Mouse (Mus musculus): ENCODE measurements around the gene B3glct. TPM values are rescaled to one million over a fixed set of nuclear protein-coding genes. Genes with fewer than 3 reads are reported as not detected.

The B3glct gene
- polyA plus RNA-seq, 2 experiments: 2.9 to 4.1 TPM

GRCm38 (mm10) chr5:149655636-149656035, 22.4 kb upstream of the B3glct start:
- Histone ChIP-seq H3K9me3 (ENCODE audit: control insufficient read depth, low read length) (no peaks in the 10 kb centered on the region), H3K27me3 (ENCODE audit: control insufficient read depth, insufficient read depth, low read length) (no peaks in the 10 kb centered on the region), H3K4me2 (ENCODE audit: low read depth) (no peak overlapping the region), H3K4me1 (replicated peaks; ENCODE audit: control insufficient read depth in 2 of 2, insufficient read depth in 2 of 2, low read length in 1 of 2) (peaks cover under 1% of the 10 kb centered on the region in 2 experiments; a peak in 3 of 4 replicates), H3K9ac (replicated peaks) (no peak overlapping the region), H3K27ac (no peak overlapping the region), H3K4me3 (ENCODE audit: insufficient read depth in 1 of 2, low read depth in 2 of 2, low read length in 2 of 2) (no peak overlapping the region), H3K36me3 (replicated peaks; ENCODE audit: control insufficient read depth, insufficient read depth, low read depth) (no peaks in the 10 kb centered on the region)
- no peak for DNase-seq (ENCODE audit: low read depth in 3 of 3, low spot score in 3 of 3)
- WGBS (ENCODE audit: insufficient replicate concordance): 77% methylated on average over 9 of the region's 9 CpGs
- TF ChIP-seq EP300 (IDR thresholded peaks at IDR 0.05; ENCODE audit: low read depth) (no peak), CTCF (IDR thresholded peaks at IDR 0.05; ENCODE audit: low read depth) (no peak)
- no peak for ATAC-seq (ENCODE audit: insufficient read depth)

GRCm38 (mm10) chr5:149658022-149658421, 20.0 kb upstream of the B3glct start:
- peaks cover 3% of the 10 kb centered on the region; the same call in 1 of the 2 replicates for H3K9me3 ChIP-seq (ENCODE audit: control insufficient read depth, low read length)
- TF ChIP-seq EP300 (IDR thresholded peaks at IDR 0.05; ENCODE audit: low read depth) (no peak), CTCF (IDR thresholded peaks at IDR 0.05; ENCODE audit: low read depth) (peak; percentile 10; the same call in 1 of the 2 replicates)
- H3K27ac ChIP-seq: no peak overlapping the region
- no peak overlapping the region for H3K9ac ChIP-seq (replicated peaks)
- H3K4me3 ChIP-seq (ENCODE audit: insufficient read depth in 1 of 2, low read depth in 2 of 2, low read length in 2 of 2): no peak overlapping the region
- H3K27me3 ChIP-seq (ENCODE audit: control insufficient read depth, insufficient read depth, low read length): no peaks in the 10 kb centered on the region
- no peaks in the 10 kb centered on the region for H3K36me3 ChIP-seq (replicated peaks; ENCODE audit: control insufficient read depth, insufficient read depth, low read depth)
- ATAC-seq (ENCODE audit: insufficient read depth) (no peak), DNase-seq (ENCODE audit: low read depth in 3 of 3, low spot score in 3 of 3) (no peak)
- H3K4me2 ChIP-seq (ENCODE audit: low read depth): no peak overlapping the region
- no peaks in the 10 kb centered on the region for H3K4me1 ChIP-seq (replicated peaks; ENCODE audit: control insufficient read depth in 2 of 2, insufficient read depth in 2 of 2, low read length in 1 of 2)
- WGBS (ENCODE audit: insufficient replicate concordance): 41% methylated on average over 3 of the region's 3 CpGs

- H3K4me2 ChIP-seq (ENCODE audit: low read depth): no peak overlapping the region
- TF ChIP-seq EP300 (IDR thresholded peaks at IDR 0.05; ENCODE audit: low read depth): no peak
- no peak for TF ChIP-seq CTCF (IDR thresholded peaks at IDR 0.05; ENCODE audit: low read depth)
- no peak overlapping the region for H3K4me3 ChIP-seq (ENCODE audit: insufficient read depth in 1 of 2, low read depth in 2 of 2, low read length in 2 of 2)
- no peaks in the 10 kb centered on the region for H3K4me1 ChIP-seq (replicated peaks; ENCODE audit: control insufficient read depth in 2 of 2, insufficient read depth in 2 of 2, low read length in 1 of 2)
- H3K27ac ChIP-seq: no peak overlapping the region
- H3K9me3 ChIP-seq (ENCODE audit: control insufficient read depth, low read length): peaks cover 3% of the 10 kb centered on the region; the same call in 1 of the 2 replicates
- ATAC-seq (ENCODE audit: insufficient read depth) (no peak), DNase-seq (ENCODE audit: low read depth in 3 of 3, low spot score in 3 of 3) (no peak)
- H3K36me3 ChIP-seq (replicated peaks; ENCODE audit: control insufficient read depth, insufficient read depth, low read depth): no peaks in the 10 kb centered on the region
- 46% methylated on average over 9 of the region's 9 CpGs for WGBS (ENCODE audit: insufficient replicate concordance)
- H3K27me3 ChIP-seq (ENCODE audit: control insufficient read depth, insufficient read depth, low read length): no peaks in the 10 kb centered on the region
- H3K9ac ChIP-seq (replicated peaks): no peak overlapping the region
Measured at GRCm38 (mm10) chr5:149658741-149659413, 19.2 kb upstream of the B3glct start.

GRCm38 (mm10) chr5:149659414-149659780, 18.6 kb upstream of the B3glct start:
- ATAC-seq (ENCODE audit: insufficient read depth): no peak
- TF ChIP-seq EP300 (IDR thresholded peaks at IDR 0.05; ENCODE audit: low read depth) (no peak), CTCF (IDR thresholded peaks at IDR 0.05; ENCODE audit: low read depth) (no peak)
- H3K27ac ChIP-seq: no peak overlapping the region
- no peak for DNase-seq (ENCODE audit: low read depth in 3 of 3, low spot score in 3 of 3)
- no peak overlapping the region for H3K4me2 ChIP-seq (ENCODE audit: low read depth)
- H3K4me3 ChIP-seq (ENCODE audit: insufficient read depth in 1 of 2, low read depth in 2 of 2, low read length in 2 of 2): no peak overlapping the region
- peaks cover 3% of the 10 kb centered on the region; the same call in 1 of the 2 replicates for H3K9me3 ChIP-seq (ENCODE audit: control insufficient read depth, low read length)
- no peak overlapping the region for H3K9ac ChIP-seq (replicated peaks)
- no peaks in the 10 kb centered on the region for H3K4me1 ChIP-seq (replicated peaks; ENCODE audit: control insufficient read depth in 2 of 2, insufficient read depth in 2 of 2, low read length in 1 of 2)
- no peaks in the 10 kb centered on the region for H3K27me3 ChIP-seq (ENCODE audit: control insufficient read depth, insufficient read depth, low read length)
- no peaks in the 10 kb centered on the region for H3K36me3 ChIP-seq (replicated peaks; ENCODE audit: control insufficient read depth, insufficient read depth, low read depth)
- WGBS (ENCODE audit: insufficient replicate concordance): 39% methylated on average over 9 of the region's 9 CpGs

- H3K4me2 ChIP-seq (ENCODE audit: low read depth): no peak overlapping the region
- DNase-seq (ENCODE audit: low read depth in 3 of 3, low spot score in 3 of 3) (no peak), ATAC-seq (ENCODE audit: insufficient read depth) (no peak)
- no peaks in the 10 kb centered on the region for H3K4me1 ChIP-seq (replicated peaks; ENCODE audit: control insufficient read depth in 2 of 2, insufficient read depth in 2 of 2, low read length in 1 of 2)
- no peaks in the 10 kb centered on the region for H3K27me3 ChIP-seq (ENCODE audit: control insufficient read depth, insufficient read depth, low read length)
- no peak overlapping the region for H3K9ac ChIP-seq (replicated peaks)
- peak; percentile 41; the same call in 1 of the 2 replicates for TF ChIP-seq CTCF (IDR thresholded peaks at IDR 0.05; ENCODE audit: low read depth)
- TF ChIP-seq EP300 (IDR thresholded peaks at IDR 0.05; ENCODE audit: low read depth): no peak
- 75% methylated on average over 6 of the region's 6 CpGs for WGBS (ENCODE audit: insufficient replicate concordance)
- no peaks in the 10 kb centered on the region for H3K36me3 ChIP-seq (replicated peaks; ENCODE audit: control insufficient read depth, insufficient read depth, low read depth)
- H3K9me3 ChIP-seq (ENCODE audit: control insufficient read depth, low read length): peaks cover 3% of the 10 kb centered on the region; the same call in 1 of the 2 replicates
- no peak overlapping the region for H3K27ac ChIP-seq
- no peak overlapping the region for H3K4me3 ChIP-seq (ENCODE audit: insufficient read depth in 1 of 2, low read depth in 2 of 2, low read length in 2 of 2)
Measured at GRCm38 (mm10) chr5:149661428-149661827, 16.6 kb upstream of the B3glct start.
